ENCODE assay signal across 31 mouse cellular contexts in the genomic region with DNA sequence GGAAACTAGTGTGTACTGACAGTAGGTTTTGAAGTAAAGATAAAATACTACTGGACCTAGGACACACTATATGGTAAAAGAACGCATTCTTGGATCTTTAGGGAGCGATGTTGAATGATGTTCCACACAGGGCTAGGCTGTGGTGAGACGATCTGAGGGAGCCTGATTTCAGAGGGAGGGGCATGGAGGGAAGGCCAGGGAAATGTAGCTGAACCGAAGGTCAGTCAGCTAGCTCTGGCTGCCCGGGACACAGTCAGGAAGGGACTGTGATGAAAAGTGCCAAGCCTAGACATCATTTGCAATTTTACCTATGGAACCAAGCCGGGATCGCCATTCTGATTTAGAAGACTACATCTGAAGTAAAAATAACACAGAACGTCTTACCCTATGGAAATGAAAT. TPM values are rescaled to one million over a fixed set of nuclear protein-coding genes. Genes with fewer than 3 reads are reported as not detected.
DNase-seq lines count a peak whose midpoint lies in the region; ATAC-seq and TF ChIP-seq lines count a peak whose summit lies in the region.
"Had no signal": no experiment of that assay in that cellular context is flagged by ENCODE, and none has a peak within 500 bp of the region (broad histone marks: within the 10 kb centered on the region; RNA-seq: fewer than 3 reads in every experiment).

No protein-coding gene starts in this region.

- H3K4me3 ChIP-seq in heart, adult 2 months, result no peak overlapping the region
- no peak overlapping the region for H3K4me3 ChIP-seq in heart, embryonic 16.5 days (ENCODE audit: low read length)
- H3K4me3 ChIP-seq in limb, embryonic 12.5 days (replicated peaks), result no peak overlapping the region
- H3K4me3 ChIP-seq: embryonic facial prominence, embryonic 12.5 days; forebrain, embryonic 10.5 days; forebrain, embryonic 15.5 days; intestine, embryonic 15.5 days; midbrain, embryonic 10.5 days; midbrain, embryonic 15.5 days; neural tube, embryonic 15.5 days had no signal

- no peaks in the 10 kb centered on the region for H3K9me3 ChIP-seq in heart, embryonic 16.5 days (replicated peaks; ENCODE audit: control insufficient read depth, low read length)
- H3K9me3 ChIP-seq in limb, embryonic 12.5 days, result no peaks in the 10 kb centered on the region
- H3K9me3 ChIP-seq: embryonic facial prominence, embryonic 12.5 days; forebrain, embryonic 10.5 days; forebrain, embryonic 15.5 days; intestine, embryonic 15.5 days; midbrain, embryonic 10.5 days; midbrain, embryonic 15.5 days; neural tube, embryonic 15.5 days had no signal

- 54% methylated on average over 8 of the region's 8 CpGs for WGBS in heart, adult 2 months
- WGBS in heart, embryonic 16.5 days, result 53% methylated on average over 8 of the region's 8 CpGs
- WGBS in limb, embryonic 12.5 days, result 37% methylated on average over 8 of the region's 8 CpGs

- no peak for TF ChIP-seq POLR2A in heart, adult 2 months (IDR thresholded peaks at IDR 0.05; ENCODE audit: insufficient read depth, low read depth, low read length)

- DNase-seq in heart, adult 2 months, result no peak
- no peak for DNase-seq in heart, adult 9 months (ENCODE audit: low spot score in 2 of 2)
- DNase-seq in heart, adult 8-10 months (ENCODE audit: low spot score), result no peak
- peak; percentile 24 for DNase-seq in kidney, postnatal 10 days
- no peak for DNase-seq in kidney, adult 18-20 months
- no peak for DNase-seq in layer of hippocampus, adult 9-11 months
- DNase-seq: adrenal gland, postnatal 10 days; cerebellum, adult 11 months; cerebellum, adult 9-10 months; cerebellum, postnatal 36 days; gastrocnemius, postnatal 36 days; liver; lung, adult 2 months; lung, postnatal 10 days; retina, postnatal 1 day; right cerebral cortex, postnatal 14 days; thymus, postnatal 4 days had no signal

- H3K27ac ChIP-seq in heart, adult 2 months, result peak overlapping the region; percentile 26
- no peak overlapping the region for H3K27ac ChIP-seq in heart, embryonic 16.5 days (ENCODE audit: low read length)
- H3K27ac ChIP-seq in limb, embryonic 12.5 days, result peak overlapping the region; percentile 77
- H3K27ac ChIP-seq: embryonic facial prominence, embryonic 12.5 days; forebrain, embryonic 10.5 days; forebrain, embryonic 15.5 days; intestine, embryonic 15.5 days; liver, embryonic 14.5 days; macrophage; midbrain, embryonic 10.5 days; midbrain, embryonic 15.5 days; neural tube, embryonic 15.5 days had no signal

- H3K4me1 ChIP-seq in heart, adult 2 months (ENCODE audit: control insufficient read depth, insufficient read depth, low read length), result peaks cover 4% of the 10 kb centered on the region
- H3K4me1 ChIP-seq in heart, embryonic 16.5 days (ENCODE audit: control insufficient read depth, insufficient read depth, low read length), result peaks cover 26% of the 10 kb centered on the region
- H3K4me1 ChIP-seq in limb, embryonic 12.5 days (replicated peaks), result peaks cover 41% of the 10 kb centered on the region
- H3K4me1 ChIP-seq: neural tube, embryonic 15.5 days had no signal

- no peak overlapping the region for H3K9ac ChIP-seq in heart, adult 2 months (ENCODE audit: low read depth, low read length)
- no peak overlapping the region for H3K9ac ChIP-seq in heart, embryonic 16.5 days (ENCODE audit: low read length)
- H3K9ac ChIP-seq in limb, embryonic 12.5 days (replicated peaks), result no peak overlapping the region
- H3K9ac ChIP-seq: embryonic facial prominence, embryonic 12.5 days; forebrain, embryonic 15.5 days; intestine, embryonic 15.5 days; liver, embryonic 14.5 days; midbrain, embryonic 15.5 days; neural tube, embryonic 15.5 days had no signal

- no peak for TF ChIP-seq CTCF in heart, adult 2 months (IDR thresholded peaks at IDR 0.05)

- no peak overlapping the region for H3K4me2 ChIP-seq in heart, embryonic 16.5 days (ENCODE audit: low read depth, low read length)
- H3K4me2 ChIP-seq in limb, embryonic 12.5 days, result peak overlapping the region; percentile 34
- H3K4me2 ChIP-seq: embryonic facial prominence, embryonic 12.5 days; forebrain, embryonic 15.5 days; intestine, embryonic 15.5 days; midbrain, embryonic 15.5 days; neural tube, embryonic 15.5 days had no signal

- no peaks in the 10 kb centered on the region for H3K27me3 ChIP-seq in heart, adult 2 months (ENCODE audit: control insufficient read depth, insufficient read depth, low read length)
- H3K27me3 ChIP-seq in heart, embryonic 16.5 days (ENCODE audit: control insufficient read depth, insufficient read depth, low read length), result no peaks in the 10 kb centered on the region
- 0 out of 2 replicates have a peak, but pooled peaks cover 5% of the 10 kb centered on the region for H3K27me3 ChIP-seq in limb, embryonic 12.5 days
- H3K27me3 ChIP-seq: embryonic facial prominence, embryonic 12.5 days; intestine, embryonic 15.5 days had no signal

- intact Hi-C loops in heart, adult 2 months (cut with DNase I), result no loop called here

- peaks cover 6% of the 10 kb centered on the region; the same call in 1 of the 2 replicates for H3K36me3 ChIP-seq in heart, adult 2 months (ENCODE audit: control insufficient read depth, insufficient read depth, low read length)
- H3K36me3 ChIP-seq in heart, embryonic 16.5 days (ENCODE audit: control insufficient read depth, insufficient read depth), result no peaks in the 10 kb centered on the region
- H3K36me3 ChIP-seq in limb, embryonic 12.5 days, result no peaks in the 10 kb centered on the region
- H3K36me3 ChIP-seq: embryonic facial prominence, embryonic 12.5 days; forebrain, embryonic 10.5 days; forebrain, embryonic 15.5 days; intestine, embryonic 15.5 days; midbrain, embryonic 10.5 days; midbrain, embryonic 15.5 days; neural tube, embryonic 15.5 days had no signal

- peaks cover 4% of the 10 kb centered on the region for H3K79me2 ChIP-seq in heart, adult 2 months (replicated peaks; ENCODE audit: control insufficient read depth, insufficient read depth, low read length)

- no peak for TF ChIP-seq EP300 in heart, adult 2 months (IDR thresholded peaks at IDR 0.05; ENCODE audit: insufficient read depth, low read depth, low read length)

- ATAC-seq in heart, embryonic 16.5 days (replicated peaks; ENCODE audit: extremely low read depth, insufficient read depth, low FRiP score), result 0 out of 2 replicates have a peak, but pooled peaks have one; percentile 10
- ATAC-seq in limb, embryonic 12.5 days (ENCODE audit: insufficient number of reproducible peaks, insufficient read depth, low FRiP score, low TSS enrichment, low read depth), result no peak
- ATAC-seq: forebrain, embryonic 15.5 days; hindbrain, embryonic 16.5 days; intestine, embryonic 15.5 days; midbrain, embryonic 15.5 days; Patski had no signal

RNA-seq across cellular contexts. Expression of a gene that starts 7.8 kb away (rescaled TPM):
- total RNA-seq in heart, adult 2 months (2021), result 10 to 100 TPM; 64.6 to 72.3 TPM
- polyA plus RNA-seq in heart, adult 2 months (2012; rRNA removed), result 18.0 and 23.9 TPM in 2 replicates
- 10.0 and 12.1 TPM in 2 replicates for polyA plus RNA-seq in heart, embryonic 16.5 days (2015; fragmentation: Nextera tagmentation; extraction: Ambion mirVana)
- total RNA-seq in heart, adult 8-10 months (2022), result 10 to 100 TPM; 63.1 to 76.8 (median 70.8) TPM
- 4.4 and 5.5 TPM in 2 replicates for polyA plus RNA-seq in limb, embryonic 12.5 days (2016; fragmentation: Nextera tagmentation; extraction: Ambion mirVana)
- total RNA-seq: MEL had no signal
